Mouse (Mus musculus) G1E (cell line): ENCODE results near the gene Arsj. TPM values are rescaled to one million over a fixed set of nuclear protein-coding genes. Genes with fewer than 3 reads are reported as not detected.

Experiments
- ATAC-seq: 2 replicates; pipeline ENCODE4 v1.8.0; 2016; ENCODE audit warnings: mild to moderate bottlenecking; ENCODE audit not compliant: insufficient number of reproducible peaks, poor library complexity, low FRiP score, severe bottlenecking; ENCODE audit errors: extremely low read depth
- DNase-seq: peaks from one replicate; pipeline ENCODE4 v3.0.0; 2012; ENCODE audit warnings: low spot score
- H3K27me3 ChIP-seq: 2 replicates; pipeline ENCODE4 v1.6.1; 2012; ENCODE audit warnings: mild to moderate bottlenecking, low read length, inconsistent platforms; ENCODE audit not compliant: insufficient read depth
- H3K36me3 ChIP-seq: replicated peaks from 2 replicates; pipeline ENCODE3; 2012; ENCODE audit warnings: mild to moderate bottlenecking, inconsistent platforms
- H3K4me1 ChIP-seq: 2 replicates; pipeline ENCODE4 v1.6.1; 2012; ENCODE audit warnings: low read depth, low read length, inconsistent platforms, mixed read lengths; ENCODE audit not compliant: insufficient read depth
- H3K4me3 ChIP-seq: 2 replicates; pipeline ENCODE4 v1.5.1; 2012; ENCODE audit warnings: low read depth, mild to moderate bottlenecking, inconsistent platforms, low read length, moderate library complexity, mixed read lengths
- H3K9me3 ChIP-seq: replicated peaks from 2 replicates; pipeline ENCODE4 v1.6.1; 2012; ENCODE audit warnings: inconsistent platforms
- CTCF ChIP-seq: IDR thresholded peaks from 2 replicates; pipeline ENCODE4 v1.5.1; 2012; ENCODE audit warnings: low read depth, low read length, inconsistent platforms, mixed read lengths
- GATA1 ChIP-seq: IDR thresholded peaks from 2 replicates; pipeline ENCODE4 v1.6.1; 2012; ENCODE audit warnings: borderline replicate concordance, low read length, inconsistent platforms, mixed read lengths
- GATA2 ChIP-seq: IDR thresholded peaks from 2 replicates; pipeline ENCODE4 v1.6.1; 2012; ENCODE audit warnings: low read depth, low read length, inconsistent platforms, borderline replicate concordance
- POLR2AphosphoS5 ChIP-seq: IDR thresholded peaks from 2 replicates; pipeline ENCODE4 v1.6.1; 2012; ENCODE audit warnings: low read depth, low read length, inconsistent platforms; ENCODE audit not compliant: insufficient replicate concordance
- TAL1 ChIP-seq: conservative IDR thresholded peaks from 2 replicates; pipeline ENCODE4 v1.6.1; 2012; ENCODE audit warnings: low read depth, low read length, inconsistent platforms, mixed read lengths
- polyA plus RNA-seq: library from polyadenylated mRNA; stranded (reverse); fragments of >175 nt; gene quantifications from 2 replicates; pipeline ENCODE4 v1.2.3, GENCODE M21; 2012
- total RNA-seq, 2 experiments: library from RNA; stranded (forward) in 1 of 2; stranded (reverse) in 1 of 2; fragments of 200-1000 nt in 1 of 2; fragments of >200 nt in 1 of 2; fragmentation: Nextera tagmentation in 1 of 2; gene quantifications; 2 replicates each; pipeline ENCODE4 v1.2.3; 2014 to 2017

Arsj gene
- total and polyA plus RNA-seq, 3 experiments, result 0.11 TPM; not detected in 2

- Histone ChIP-seq H3K4me3 (no peak overlapping the region), H3K4me1 (no peaks in the 10 kb centered on the region), H3K9me3 (peaks cover 6% of the 10 kb centered on the region), H3K27me3 (no peaks in the 10 kb centered on the region), H3K36me3 (no peaks in the 10 kb centered on the region)
- ATAC-seq (no peak), DNase-seq (no peak)
- TF ChIP-seq GATA1, result no peak
- TF ChIP-seq GATA2, result no peak
- TF ChIP-seq POLR2AphosphoS5, result no peak
- no peak for TF ChIP-seq TAL1
- no peak for TF ChIP-seq CTCF
Measured at GRCm38 (mm10) chr3:126455787-126456482, 92.5 kb downstream of the Arsj start.

GRCm38 (mm10) chr3:126463119-126463815, 99.8 kb downstream of the Arsj start:
- H3K4me3 ChIP-seq, result no peak overlapping the region
- 0 out of 2 replicates have a peak, but pooled peaks cover 2% of the 10 kb centered on the region for H3K9me3 ChIP-seq
- no peak for DNase-seq
- TF ChIP-seq GATA1 (no peak), POLR2AphosphoS5 (no peak), CTCF (no peak), GATA2 (no peak), TAL1 (no peak)
- ATAC-seq, result no peak
- no peaks in the 10 kb centered on the region for H3K27me3 ChIP-seq
- no peaks in the 10 kb centered on the region for H3K4me1 ChIP-seq
- H3K36me3 ChIP-seq, result no peaks in the 10 kb centered on the region

GRCm38 (mm10) chr3:126464262-126464661, 100.8 kb downstream of the Arsj start:
- Histone ChIP-seq H3K9me3 (0 out of 2 replicates have a peak, but pooled peaks cover 2% of the 10 kb centered on the region), H3K27me3 (no peaks in the 10 kb centered on the region), H3K4me1 (no peaks in the 10 kb centered on the region), H3K4me3 (no peak overlapping the region), H3K36me3 (no peaks in the 10 kb centered on the region)
- no peak for ATAC-seq
- DNase-seq, result no peak
- no peak for TF ChIP-seq GATA1
- TF ChIP-seq GATA2, result no peak
- TF ChIP-seq POLR2AphosphoS5, result no peak
- TF ChIP-seq CTCF, result no peak
- no peak for TF ChIP-seq TAL1

Other genes starting within 250 kb of the Arsj start
- not detected in 2 replicates for gene Camk2d, start 232.6 kb downstream of the Arsj start, total RNA-seq (2014; fragmentation: Nextera tagmentation)
- 0.12 and 0.55 TPM in 2 replicates for gene Camk2d, start 232.6 kb downstream of the Arsj start, total RNA-seq (2017)
- gene Camk2d, start 232.6 kb downstream of the Arsj start, polyA plus RNA-seq, result 0.02 TPM in 1 of 2 replicates, not detected in the other